Mouse (Mus musculus) CD4-positive helper T cell, adult 2 months (primary cell): ENCODE data around the gene D630045J12Rik.

ENCODE experiments used
- DNase-seq: peaks from one replicate; pipeline ENCODE4 v3.0.0-alpha.2; 2012; ENCODE audit warnings: low read depth, missing footprints, low spot score

D630045J12Rik gene

DNA sequence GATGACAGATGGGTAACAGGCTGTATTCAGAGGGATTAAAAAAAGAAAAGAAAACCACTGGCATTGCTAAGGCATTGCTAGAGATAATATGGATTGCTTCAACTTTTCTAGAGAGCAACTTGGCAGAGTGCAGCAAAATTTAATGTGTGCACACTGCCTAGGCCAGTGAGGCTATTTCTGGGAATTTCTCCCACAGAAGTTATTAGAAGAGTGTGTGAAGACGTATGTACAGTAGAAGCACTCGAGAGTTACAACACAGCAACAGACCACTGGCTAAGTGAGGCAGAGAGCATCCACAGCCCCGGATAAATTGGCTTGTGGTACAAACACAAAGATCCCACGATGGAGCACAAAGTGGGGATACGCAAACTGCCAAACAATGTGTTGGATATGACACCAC is 11.0 kb downstream of the D630045J12Rik start:
- DNase-seq, result no peak

- no peak for DNase-seq
Measured at GRCm38 (mm10) chr6:38242295-38242830, 11.4 kb downstream of the D630045J12Rik start.

DNA sequence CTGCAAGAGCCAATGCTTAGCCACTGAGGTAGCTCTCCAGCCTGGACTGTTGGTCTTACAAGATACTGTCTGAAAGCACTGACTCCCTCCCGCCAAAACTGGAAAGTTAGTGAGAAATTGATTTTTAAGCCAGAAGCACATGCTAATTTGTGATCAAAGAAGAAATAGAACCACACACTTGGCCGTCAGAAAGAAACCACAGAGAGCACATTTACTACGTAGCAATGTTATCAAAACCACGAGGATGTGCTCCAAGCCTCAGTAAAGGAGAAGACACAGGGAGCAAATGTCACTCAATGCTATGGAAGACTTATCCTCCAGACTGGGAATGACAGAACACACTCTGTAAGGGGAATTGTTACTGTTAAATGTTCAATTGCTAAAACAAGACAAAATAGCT is 12.3 kb downstream of the D630045J12Rik start:
- no peak for DNase-seq

GRCm38 (mm10) chr6:38240618-38241017 is 13.2 kb downstream of the D630045J12Rik start:
- DNase-seq, result no peak

- DNase-seq, result no peak
Measured at GRCm38 (mm10) chr6:38238382-38238781, 15.4 kb downstream of the D630045J12Rik start.

DNA sequence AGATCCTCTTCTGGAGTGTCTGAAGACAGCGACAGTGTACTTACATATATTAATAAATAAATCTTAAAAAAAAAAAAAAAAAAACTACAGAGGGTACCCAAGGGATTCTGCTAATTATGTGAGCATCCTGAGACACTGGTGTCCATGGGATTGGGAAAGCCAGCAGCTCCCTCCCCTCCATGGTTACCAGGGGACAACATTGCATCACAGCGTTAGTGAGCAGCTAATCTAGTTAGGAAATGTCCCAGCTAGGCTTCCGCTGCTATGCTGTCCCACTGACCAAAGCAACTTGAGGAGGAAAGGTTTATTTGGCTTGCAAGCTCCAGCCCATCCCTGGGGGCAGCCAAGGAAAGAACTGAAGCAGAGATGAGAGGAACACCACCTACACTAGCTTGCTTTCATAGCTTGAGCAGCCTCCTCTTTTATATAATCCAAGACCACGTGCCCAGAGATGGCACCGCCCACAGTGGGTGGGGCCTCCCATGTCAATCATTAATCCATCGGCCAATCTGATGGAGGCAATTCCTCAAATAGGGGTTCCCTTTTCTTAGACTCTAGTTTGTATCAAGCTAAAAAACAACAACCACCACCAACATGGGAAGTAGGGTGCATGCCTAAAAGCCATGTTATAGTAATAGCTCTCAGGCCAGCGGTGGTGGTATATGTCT is 17.7 kb downstream of the D630045J12Rik start:
- DNase-seq, result no peak

DNA sequence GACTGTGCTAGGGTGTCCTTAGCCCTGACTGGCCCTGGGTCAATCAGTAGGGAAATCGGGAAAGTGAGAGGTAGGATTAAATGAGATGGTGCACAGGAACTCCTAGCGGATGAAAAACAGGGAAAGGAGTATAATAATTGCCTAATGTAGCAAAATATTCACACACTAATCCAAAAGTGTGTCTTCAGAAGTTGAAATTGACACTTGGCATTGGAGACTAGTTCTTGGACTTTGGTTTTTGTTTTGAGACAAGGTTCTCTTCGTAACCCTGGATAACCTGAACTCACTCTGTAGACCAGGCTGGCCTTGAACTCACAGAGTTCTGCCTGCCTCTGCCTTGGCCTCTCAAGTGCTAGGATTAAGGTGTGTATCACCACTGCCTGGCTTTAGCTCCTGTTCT is 20.0 kb downstream of the D630045J12Rik start:
- DNase-seq, result no peak

DNA sequence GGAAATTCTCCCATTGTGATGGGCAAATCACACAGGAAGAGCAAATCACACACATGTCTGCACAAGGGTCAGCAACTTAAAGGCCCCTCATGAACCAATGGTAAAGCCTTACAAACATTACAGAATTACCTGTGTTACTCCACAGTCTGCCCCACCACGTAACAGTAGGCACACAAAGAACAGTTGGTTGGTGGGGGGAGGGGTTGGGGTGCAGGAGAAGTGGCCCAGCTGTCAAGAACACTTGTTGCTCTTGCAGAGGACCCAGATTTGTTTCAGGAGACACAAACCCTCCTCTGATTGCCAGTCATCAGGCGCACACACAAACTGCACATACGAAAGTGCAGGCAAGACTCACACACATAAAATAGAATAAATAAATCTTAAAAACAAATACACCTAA is 20.9 kb downstream of the D630045J12Rik start:
- DNase-seq, result no peak

DNA sequence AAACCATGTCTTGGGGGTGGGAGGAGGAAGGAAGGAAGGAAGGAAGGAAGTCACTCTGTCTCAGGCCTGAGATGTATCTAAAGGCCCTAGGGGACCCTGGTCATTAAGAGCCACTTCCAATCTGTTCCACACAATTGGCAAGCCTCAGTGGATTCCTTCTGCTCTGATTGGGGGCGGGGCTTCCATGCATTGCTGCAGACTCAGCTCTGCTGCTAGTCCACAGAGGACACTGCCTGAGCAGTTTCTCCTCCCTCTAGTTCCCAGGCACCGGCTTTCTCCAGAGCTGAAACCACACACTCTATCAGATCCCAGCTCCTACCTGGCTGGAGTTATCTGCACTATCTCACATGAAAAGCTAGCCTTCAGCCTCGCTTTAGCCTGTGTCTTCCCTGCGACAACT is 21.8 kb downstream of the D630045J12Rik start:
- no peak for DNase-seq

DNA sequence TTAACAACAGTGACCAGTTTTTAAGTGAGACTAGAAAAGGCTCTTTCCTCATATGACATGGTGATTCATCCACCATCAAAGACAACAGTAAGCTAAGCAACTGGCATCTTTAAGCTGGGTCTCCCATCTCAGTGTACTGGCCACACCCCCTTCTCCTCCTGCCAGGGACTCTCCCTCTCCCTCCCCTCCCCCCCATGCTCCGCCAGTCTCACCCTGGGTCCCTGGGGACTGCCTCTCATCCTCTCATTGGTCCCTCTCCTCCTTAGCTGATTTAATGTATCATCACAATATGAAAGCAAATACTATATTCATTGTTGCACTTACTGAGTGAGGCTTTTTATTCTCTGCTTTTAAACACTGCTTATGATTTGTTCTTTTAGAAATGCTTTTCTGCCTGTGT is 29.7 kb downstream of the D630045J12Rik start:
- DNase-seq, result no peak

- no peak for DNase-seq
Measured at GRCm38 (mm10) chr6:38219261-38219660, 34.5 kb downstream of the D630045J12Rik start.

DNA sequence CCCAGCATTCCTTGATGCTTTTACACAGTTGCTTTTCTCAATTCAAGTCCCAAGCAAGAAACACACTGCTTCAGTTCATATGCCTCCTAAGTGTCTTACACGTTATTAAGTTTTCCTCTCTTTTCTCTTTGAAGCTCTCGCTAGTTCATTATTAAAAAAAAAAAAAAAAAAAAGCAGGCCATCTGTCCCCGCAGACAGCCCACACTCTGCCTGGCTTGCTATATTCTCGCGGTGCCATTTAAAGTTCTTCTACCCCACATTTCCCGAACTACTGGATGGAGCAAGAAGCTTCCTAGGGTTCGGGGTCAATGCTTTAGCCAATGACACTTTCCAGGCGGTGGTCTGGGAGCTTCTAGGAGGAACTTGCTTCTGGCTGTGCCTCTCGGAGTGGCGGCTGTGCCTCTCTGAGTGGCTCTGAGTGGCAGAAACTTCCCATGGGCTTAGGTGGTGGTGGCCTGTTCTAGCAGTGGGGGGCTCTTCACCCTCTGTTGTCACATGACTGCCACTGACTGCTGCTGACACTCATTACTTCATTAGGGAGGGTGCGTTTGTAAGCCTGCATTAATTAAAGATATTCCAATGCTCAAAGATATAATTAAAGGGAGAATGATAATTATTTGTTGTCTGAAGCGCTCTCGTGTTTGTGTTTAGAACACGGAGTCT is 38.2 kb downstream of the D630045J12Rik start:
- no peak for DNase-seq

DNA sequence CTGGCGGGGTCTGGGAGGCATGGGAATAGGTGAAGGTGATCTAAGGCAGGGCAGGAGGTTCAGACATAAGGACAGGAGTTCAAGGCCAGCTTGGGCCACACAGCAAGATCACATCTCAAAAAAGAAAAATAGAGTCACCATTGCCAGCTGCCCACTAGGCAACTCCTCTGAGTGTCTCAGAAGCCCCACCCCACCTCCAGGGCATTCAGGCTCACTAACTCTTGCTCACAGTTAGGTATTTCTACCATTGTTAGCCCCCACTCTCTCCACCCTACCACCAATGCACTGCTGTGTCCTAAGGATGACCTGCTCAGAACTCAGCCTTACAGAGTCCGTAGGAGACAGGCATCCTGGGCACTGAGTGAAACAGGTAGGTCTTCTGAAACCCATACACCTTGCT is 46.2 kb downstream of the D630045J12Rik start:
- no peak for DNase-seq

DNA sequence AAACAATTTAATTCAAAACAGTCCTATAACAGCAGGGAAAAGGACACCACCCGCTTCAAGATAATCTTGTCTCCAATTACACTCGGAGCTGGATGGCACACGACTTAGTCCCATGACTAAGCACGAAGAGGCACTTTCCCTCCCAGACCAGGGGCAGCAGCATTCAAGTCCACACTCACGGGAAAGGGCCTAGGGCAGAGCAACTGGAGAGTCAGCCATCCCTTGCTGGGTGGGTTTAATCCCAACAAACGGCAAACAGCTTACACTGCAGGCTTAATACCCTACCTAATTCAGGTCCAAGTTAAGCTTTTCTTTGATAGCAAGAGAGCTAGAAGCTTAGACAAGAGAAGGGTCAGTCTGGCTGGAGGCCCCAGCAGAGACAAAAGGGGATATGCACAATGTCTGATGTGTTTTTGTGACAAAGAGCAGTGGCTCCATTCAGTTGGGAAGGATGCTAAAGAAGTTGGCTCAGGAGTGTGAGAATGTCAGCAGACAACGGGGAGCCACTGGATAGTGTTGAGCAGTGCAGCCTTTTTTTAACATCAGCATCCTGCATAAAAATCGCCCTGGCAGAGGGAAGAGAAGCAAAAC is 46.8 kb downstream of the D630045J12Rik start:
- no peak for DNase-seq

DNA sequence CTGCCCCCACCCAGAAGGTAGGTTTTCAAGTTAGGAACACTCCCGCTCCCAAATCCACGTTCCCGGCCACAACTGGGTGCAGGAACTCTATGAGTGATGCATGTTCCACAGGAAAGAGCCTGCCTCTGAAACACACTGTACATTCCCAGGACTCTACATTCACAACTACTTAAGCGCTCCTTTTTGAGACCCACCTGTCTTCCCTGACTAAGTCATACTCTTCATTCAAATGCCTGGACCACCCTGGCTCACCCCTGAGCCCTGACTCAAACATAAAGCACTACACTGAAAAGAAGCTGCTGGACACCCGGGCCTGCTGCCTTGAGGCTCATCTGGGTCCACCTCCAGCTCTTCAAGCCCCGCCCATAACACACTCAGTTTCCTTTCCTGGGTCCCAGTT is 48.4 kb downstream of the D630045J12Rik start:
- no peak for DNase-seq

GRCm38 (mm10) chr6:38203820-38204219 is 50.0 kb downstream of the D630045J12Rik start:
- no peak for DNase-seq

DNA sequence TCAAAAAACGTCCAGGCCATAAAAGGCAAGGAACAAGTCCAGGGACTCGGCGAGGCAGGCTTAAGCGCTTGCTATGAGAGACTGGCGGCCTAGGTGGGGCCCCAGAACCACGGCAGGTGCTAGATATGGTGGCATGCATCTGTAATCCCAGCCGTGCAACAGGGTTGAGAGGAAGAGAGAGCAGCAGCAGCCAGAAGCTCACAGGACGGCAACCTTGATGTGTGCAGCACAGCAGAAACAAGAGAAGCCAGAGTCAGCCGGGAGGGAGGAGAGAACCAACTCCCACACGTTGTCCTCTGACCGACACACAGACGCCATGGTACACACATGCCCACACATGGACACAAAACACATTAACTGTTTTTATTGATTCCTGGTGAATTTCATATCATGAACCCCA is 51.0 kb downstream of the D630045J12Rik start:
- no peak for DNase-seq

DNA sequence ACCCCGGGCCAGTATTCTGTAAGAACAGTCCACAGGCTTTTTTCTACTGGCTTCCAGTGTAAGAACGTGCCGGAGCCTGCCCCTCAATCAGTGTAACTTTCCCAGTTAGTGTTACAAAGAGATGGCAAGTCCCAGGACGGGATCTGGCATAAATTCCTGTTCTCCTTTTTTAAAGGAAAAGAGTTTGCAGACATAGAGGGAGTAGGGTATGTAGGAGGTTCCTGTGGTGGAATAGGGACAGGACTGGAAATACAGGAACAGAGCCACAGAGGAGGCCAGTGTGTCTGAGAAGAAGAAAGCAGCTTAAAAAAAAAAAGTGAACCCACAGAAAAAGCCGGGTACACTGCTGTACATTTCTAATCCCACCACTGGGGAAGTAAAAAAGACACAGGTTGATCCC is 52.3 kb downstream of the D630045J12Rik start:
- DNase-seq, result no peak

- no peak for DNase-seq
Measured at GRCm38 (mm10) chr6:38199599-38199998, 54.2 kb downstream of the D630045J12Rik start.

DNA sequence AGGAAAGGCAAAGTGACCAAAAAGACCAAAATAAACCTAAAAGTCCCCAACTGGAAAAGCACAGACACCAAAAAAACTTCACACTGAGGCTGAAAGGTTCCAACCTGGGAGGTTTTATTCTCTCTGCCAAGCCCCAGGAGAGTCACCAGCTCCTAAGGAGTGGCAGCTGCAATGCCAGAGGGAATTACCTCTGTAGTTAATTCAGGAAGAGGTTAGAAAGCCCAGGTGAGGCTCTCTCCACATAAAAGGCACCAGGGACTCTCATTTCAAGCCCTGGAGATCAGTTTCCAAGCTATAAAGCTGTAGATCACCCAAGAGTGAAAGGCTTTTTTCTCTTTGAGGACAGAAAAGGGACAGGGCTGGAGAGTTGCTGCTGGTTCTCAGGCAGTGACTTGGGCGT is 55.1 kb downstream of the D630045J12Rik start:
- DNase-seq, result no peak

GRCm38 (mm10) chr6:38196266-38197189 is 57.3 kb downstream of the D630045J12Rik start:
- DNase-seq, result no peak

- DNase-seq, result no peak
Measured at GRCm38 (mm10) chr6:38195306-38195705, 58.5 kb downstream of the D630045J12Rik start.
